Mouse (Mus musculus) neutrophil, adult 5-6 weeks (primary cell): ENCODE data around the gene Fam102a. TPM values are rescaled to one million over a fixed set of nuclear protein-coding genes. Genes with fewer than 3 reads are reported as not detected.

Source experiments
- total RNA-seq: library from RNA; stranded (forward); fragments of 200-1000 nt; gene quantifications from 2 replicates; pipeline ENCODE4 v1.2.3, GENCODE M21; 2017

Fam102a gene
- total RNA-seq, 1 experiment from 2014 or later = 38.4 TPM

Other genes with a start within 250 kb of the Fam102a start
- 70.1 and 88.5 TPM in 2 replicates for gene Golga2, start 247.9 kb upstream of the Fam102a start, total RNA-seq
- gene Swi5, start 247.3 kb upstream of the Fam102a start, total RNA-seq = 82.5 and 89.9 TPM in 2 replicates
- 120 and 134 TPM in 2 replicates for gene Ciz1, start 183.0 kb upstream of the Fam102a start, total RNA-seq
- not detected in 2 replicates for gene Dnm1, start 182.0 kb upstream of the Fam102a start, total RNA-seq
- 31.8 and 39.5 TPM in 2 replicates for gene 1110008P14Rik, start 153.4 kb upstream of the Fam102a start, total RNA-seq
- gene Lcn2, start 147.1 kb upstream of the Fam102a start, total RNA-seq = 246 and 252 TPM in 2 replicates
- 2.9 and 4.1 TPM in 2 replicates for gene Ptges2, start 139.4 kb upstream of the Fam102a start, total RNA-seq
- 6.1 and 6.4 TPM in 2 replicates for gene Naif1, start 84.9 kb upstream of the Fam102a start, total RNA-seq
- gene Slc25a25, start 83.9 kb upstream of the Fam102a start, total RNA-seq = 15.2 and 17.8 TPM in 2 replicates
- gene Dpm2, start 35.5 kb downstream of the Fam102a start, total RNA-seq = 38.6 and 47.6 TPM in 2 replicates
- gene Pip5kl1, start 39.5 kb downstream of the Fam102a start, total RNA-seq = 1.3 and 1.4 TPM in 2 replicates
- not detected in 2 replicates for gene 9430097D07Rik, start 40.4 kb downstream of the Fam102a start, total RNA-seq
- 13.6 and 16.9 TPM in 2 replicates for gene St6galnac4, start 51.8 kb downstream of the Fam102a start, total RNA-seq
- 4.7 and 5.4 TPM in 2 replicates for gene St6galnac6, start 64.4 kb downstream of the Fam102a start, total RNA-seq
- gene Ak1, start 86.4 kb downstream of the Fam102a start, total RNA-seq = not detected in 2 replicates
- gene Eng, start 111.3 kb downstream of the Fam102a start, total RNA-seq = 0.25 TPM in 1 of 2 replicates, not detected in the other
- 9.0 and 10.1 TPM in 2 replicates for gene Fpgs, start 168.8 kb downstream of the Fam102a start, total RNA-seq
- 97.2 and 121 TPM in 2 replicates for gene Cdk9, start 177.7 kb downstream of the Fam102a start, total RNA-seq
- gene Sh2d3c, start 185.7 kb downstream of the Fam102a start, total RNA-seq = 151 and 152 TPM in 2 replicates
- gene 6330409D20Rik, start 205.7 kb downstream of the Fam102a start, total RNA-seq = not detected in 2 replicates
- gene Tor2a, start 221.9 kb downstream of the Fam102a start, total RNA-seq = 28.0 and 31.1 TPM in 2 replicates
- gene Ttc16, start 240.3 kb downstream of the Fam102a start, total RNA-seq = 0.12 and 0.47 TPM in 2 replicates
- 2.0 TPM in 1 of 2 replicates, not detected in the other for gene Ptrh1, start 240.5 kb downstream of the Fam102a start, total RNA-seq
- not detected in 2 replicates for gene Cfap157, start 249.1 kb downstream of the Fam102a start, total RNA-seq